Mouse (Mus musculus) megakaryocyte, embryonic 14.5 days (primary cell): ENCODE measurements at regions not wholly inside any gene's neighbourhood (a gene's known extent, or its start where the extent isn't known, plus 50 kb on each side); places are given as distances from the start of the nearest gene placed in this dataset.
A peak's percentile ranks its signal among the peaks of the same experiment; 100 is the strongest.

Experiments
- H3K27me3 ChIP-seq: replicated peaks from 2 replicates; pipeline ENCODE3; 2012; ENCODE audit warnings: inconsistent platforms
- H3K36me3 ChIP-seq: replicated peaks from 2 replicates; pipeline ENCODE3; 2012; ENCODE audit warnings: low read length, inconsistent platforms, mixed read lengths
- H3K4me1 ChIP-seq: 2 replicates; pipeline ENCODE4 v1.6.1; 2012; ENCODE audit warnings: inconsistent platforms
- H3K4me3 ChIP-seq: replicated peaks from 2 replicates; pipeline ENCODE3; 2012; ENCODE audit warnings: moderate library complexity, mild to moderate bottlenecking, inconsistent platforms
- H3K9me3 ChIP-seq: 2 replicates; pipeline ENCODE4 v1.6.1; 2012; ENCODE audit warnings: inconsistent platforms
- FLI1 ChIP-seq: IDR thresholded peaks from 2 replicates; pipeline ENCODE4 v1.6.1; 2012; ENCODE audit warnings: low read length, inconsistent platforms, mixed read lengths
- GATA1 ChIP-seq: IDR thresholded peaks from 3 replicates; pipeline ENCODE4 v1.6.1; 2012; ENCODE audit warnings: mixed read lengths, low read length, inconsistent platforms, borderline replicate concordance

GRCm38 (mm10) chr13:39020168-39020567 is 59.5 kb upstream of the Slc35b3 start:
- TF ChIP-seq GATA1 (no peak), FLI1 (no peak)
- H3K36me3 ChIP-seq: no peaks in the 10 kb centered on the region

GRCm38 (mm10) chr13:39011696-39012095 is 51.0 kb upstream of the Slc35b3 start:
- no peaks in the 10 kb centered on the region for H3K36me3 ChIP-seq
- H3K9me3 ChIP-seq: no peaks in the 10 kb centered on the region
- H3K4me3 ChIP-seq: peak overlapping the region; percentile 71
- no peak for TF ChIP-seq GATA1
- no peak for TF ChIP-seq FLI1
- no peaks in the 10 kb centered on the region for H3K27me3 ChIP-seq
- peaks cover 6% of the 10 kb centered on the region for H3K4me1 ChIP-seq

More at GRCm38 (mm10) chr13:39020168-39020567, 59.5 kb upstream of the Slc35b3 start:
- H3K27me3 ChIP-seq: no peaks in the 10 kb centered on the region
- H3K9me3 ChIP-seq: 0 out of 2 replicates have a peak, but pooled peaks cover 4% of the 10 kb centered on the region
- H3K4me1 ChIP-seq: no peaks in the 10 kb centered on the region
- H3K4me3 ChIP-seq: no peak overlapping the region
